Mouse (Mus musculus) small intestine, adult 2 months (tissue): ENCODE data around the gene Rnf212b.
A peak's percentile ranks its signal among the peaks of the same experiment; 100 is the strongest.

Experiments
- CTCF ChIP-seq: fragments of 200-500 bp; IDR thresholded peaks from 2 replicates; pipeline ENCODE4 v1.5.1; 2012; ENCODE audit warnings: low read depth, mild to moderate bottlenecking, control low read depth, inconsistent platforms, low read length, moderate library complexity, mixed read lengths; ENCODE audit not compliant: insufficient replicate concordance, insufficient read length; ENCODE audit errors: extremely low read depth
- POLR2A ChIP-seq: fragments of 200-500 bp; IDR thresholded peaks from 2 replicates; pipeline ENCODE4 v1.6.1; 2012; ENCODE audit warnings: low read depth, mild to moderate bottlenecking, control low read depth, inconsistent platforms, low read length, moderate library complexity

- 0 out of 2 replicates have a peak, but pooled peaks have one; percentile 4 for TF ChIP-seq CTCF
- TF ChIP-seq POLR2A = no peak
These were observed 62.0 kb downstream of the Rnf212b start for GRCm38 (mm10) chr14:54875844-54876538.
